Mouse (Mus musculus) ES-Bruce4 (cell line): Measurements from ENCODE around the gene Heg1. TPM values are rescaled to one million over a fixed set of nuclear protein-coding genes. Genes with fewer than 3 reads are reported as not detected.

Experiments
- H3K27ac ChIP-seq: 2 replicates; pipeline ENCODE4 v1.5.1; 2012; ENCODE audit warnings: low read length, inconsistent platforms; ENCODE audit not compliant: insufficient read depth
- H3K27me3 ChIP-seq: 2 replicates; pipeline ENCODE4 v1.6.1; 2012; ENCODE audit warnings: mild to moderate bottlenecking, low read length, inconsistent platforms; ENCODE audit not compliant: control insufficient read depth, poor library complexity, insufficient read depth, severe bottlenecking
- H3K36me3 ChIP-seq: 2 replicates; pipeline ENCODE4 v1.6.1; 2012; ENCODE audit warnings: inconsistent platforms, mild to moderate bottlenecking, low read length, moderate library complexity; ENCODE audit not compliant: control insufficient read depth, poor library complexity, insufficient read depth, severe bottlenecking
- H3K4me1 ChIP-seq: one replicate; pipeline ENCODE4 v1.8.1; 2011; ENCODE audit warnings: low read length; ENCODE audit not compliant: control insufficient read depth, insufficient read depth
- H3K4me3 ChIP-seq: 2 replicates; pipeline ENCODE4 v1.5.1; 2011; ENCODE audit warnings: low read depth, mild to moderate bottlenecking, low read length
- H3K9ac ChIP-seq: 2 replicates; pipeline ENCODE4 v1.6.1; 2012; ENCODE audit warnings: low read depth, mild to moderate bottlenecking, inconsistent platforms; ENCODE audit not compliant: poor library complexity, severe bottlenecking
- H3K9me3 ChIP-seq: replicated peaks from 2 replicates; pipeline ENCODE4 v1.6.1; 2012; ENCODE audit warnings: mild to moderate bottlenecking, low read length, inconsistent platforms; ENCODE audit not compliant: control insufficient read depth, poor library complexity, insufficient read depth, severe bottlenecking
- CTCF ChIP-seq: IDR thresholded peaks from one replicate; pipeline ENCODE4 v1.8.1; 2011; ENCODE audit warnings: low read depth, low read length
- EP300 ChIP-seq: IDR thresholded peaks from 2 replicates; pipeline ENCODE4 v1.6.1; 2011; ENCODE audit warnings: low read depth, low read length; ENCODE audit not compliant: insufficient read depth
- POLR2A ChIP-seq: IDR thresholded peaks from one replicate; pipeline ENCODE4 v1.8.1; 2011; ENCODE audit warnings: low read length; ENCODE audit not compliant: insufficient read depth
- polyA plus RNA-seq: library from polyadenylated mRNA; stranded (reverse); fragments of >200 nt; gene quantifications from 2 replicates; pipeline ENCODE4 v1.2.4, GENCODE M21; 2011; ENCODE audit warnings: low read depth; ENCODE audit not compliant: missing spikeins, insufficient read depth, insufficient read length

Heg1 gene
- polyA plus RNA-seq, 1 experiment = 21.7 TPM

DNA sequence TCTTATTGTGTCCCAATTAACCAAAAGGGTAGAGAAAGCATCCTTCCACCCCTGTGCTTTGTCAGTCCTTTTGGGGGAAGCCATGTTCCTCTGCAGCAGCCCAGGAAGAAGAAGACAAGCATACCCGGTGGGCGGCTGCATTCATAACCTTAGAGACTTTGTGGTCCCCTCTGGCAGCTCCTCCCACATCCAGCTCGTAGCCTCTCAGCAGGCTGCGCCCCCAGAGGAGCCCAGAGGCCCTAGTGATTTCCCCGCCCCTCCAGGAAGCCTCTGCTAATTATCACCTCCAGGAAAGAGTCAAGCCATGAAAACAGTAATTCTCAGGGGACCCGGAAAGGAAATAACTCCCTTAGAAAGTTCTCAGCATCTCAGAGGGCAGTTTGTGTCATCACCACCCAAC is 21.1 kb downstream of the Heg1 start:
- Histone ChIP-seq H3K27ac (no peak overlapping the region), H3K9ac (no peak overlapping the region), H3K27me3 (no peaks in the 10 kb centered on the region), H3K4me3 (no peak overlapping the region), H3K4me1 (no peaks in the 10 kb centered on the region), H3K9me3 (no peaks in the 10 kb centered on the region), H3K36me3 (no peaks in the 10 kb centered on the region)
- no peak for TF ChIP-seq EP300
- TF ChIP-seq POLR2A = no peak
- no peak for TF ChIP-seq CTCF

DNA sequence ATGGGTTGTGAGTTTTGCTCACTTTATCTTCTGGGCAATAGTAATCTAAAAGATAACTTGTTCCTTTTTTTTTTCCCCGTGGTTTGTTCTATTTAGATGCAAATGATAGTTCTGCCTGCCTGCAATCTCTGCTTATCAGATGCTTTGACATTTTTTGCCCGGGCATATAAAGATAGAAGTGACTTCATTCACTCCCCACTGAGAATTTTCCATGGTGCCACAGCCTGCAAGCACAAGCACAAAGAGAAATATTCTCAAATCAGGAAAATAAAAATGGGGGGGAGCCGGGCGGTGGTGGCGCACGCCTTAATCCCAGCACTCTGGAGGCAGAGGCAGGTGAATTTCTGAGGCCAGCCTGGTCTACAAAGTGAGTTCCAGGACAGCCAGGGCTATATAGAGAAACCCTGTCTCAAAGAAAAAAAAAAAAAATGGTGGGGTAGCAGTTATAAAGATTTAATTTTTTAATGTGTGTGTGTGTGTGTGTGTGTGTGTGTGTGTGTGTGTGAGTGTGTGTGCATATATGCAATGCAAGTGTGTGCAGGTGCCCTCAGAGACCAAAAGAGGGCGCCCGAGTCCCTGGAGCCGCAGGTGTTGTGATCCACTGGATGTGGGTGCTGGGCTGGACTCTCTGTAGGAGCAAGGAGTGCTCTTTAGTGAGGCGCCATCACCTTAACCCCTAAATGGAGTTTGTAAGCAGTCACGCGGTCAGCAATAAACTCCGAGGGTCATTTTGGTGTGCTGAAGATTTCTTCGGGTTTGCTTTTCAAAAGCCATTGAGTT is 22.1 kb downstream of the Heg1 start:
- TF ChIP-seq EP300 = no peak
- peak; percentile 30 for TF ChIP-seq CTCF
- no peak for TF ChIP-seq POLR2A
- Histone ChIP-seq H3K9ac (no peak overlapping the region), H3K4me1 (no peaks in the 10 kb centered on the region), H3K9me3 (no peaks in the 10 kb centered on the region), H3K27me3 (no peaks in the 10 kb centered on the region), H3K36me3 (no peaks in the 10 kb centered on the region), H3K4me3 (no peak overlapping the region), H3K27ac (no peak overlapping the region)

DNA sequence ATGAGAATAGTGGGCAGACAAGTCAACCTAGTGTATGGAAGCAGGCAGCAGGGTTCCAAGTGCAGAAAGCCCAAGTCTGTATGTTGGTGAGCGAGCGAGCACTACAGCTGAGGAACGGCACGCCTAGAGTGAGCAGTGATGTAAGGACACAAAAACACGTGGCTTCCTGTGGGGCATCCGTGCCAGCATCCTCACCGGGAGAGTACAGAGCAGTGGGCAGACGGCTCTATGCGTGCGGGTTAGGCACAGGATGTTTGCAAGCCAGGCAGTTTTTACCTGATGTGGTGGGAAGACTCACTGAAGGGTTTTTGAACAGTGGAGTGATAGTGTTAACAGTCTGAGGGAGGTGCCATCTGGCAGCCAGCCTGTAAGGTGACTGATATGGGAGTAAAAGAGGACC is 23.9 kb downstream of the Heg1 start:
- H3K36me3 ChIP-seq = no peaks in the 10 kb centered on the region
- no peak overlapping the region for H3K9ac ChIP-seq
- H3K4me1 ChIP-seq = no peaks in the 10 kb centered on the region

GRCm38 (mm10) chr16:33708585-33709397 is 24.6 kb downstream of the Heg1 start:
- no peaks in the 10 kb centered on the region for H3K9me3 ChIP-seq
- no peaks in the 10 kb centered on the region for H3K4me1 ChIP-seq
- H3K27me3 ChIP-seq = no peaks in the 10 kb centered on the region
- H3K4me3 ChIP-seq = no peak overlapping the region
- no peak overlapping the region for H3K9ac ChIP-seq
- no peak for TF ChIP-seq POLR2A
- no peak for TF ChIP-seq EP300
- no peak for TF ChIP-seq CTCF
- no peak overlapping the region for H3K27ac ChIP-seq
- no peaks in the 10 kb centered on the region for H3K36me3 ChIP-seq

More for the DNA sequence above, 23.9 kb downstream of the Heg1 start:
- Histone ChIP-seq H3K27me3 (no peaks in the 10 kb centered on the region), H3K27ac (no peak overlapping the region), H3K9me3 (no peaks in the 10 kb centered on the region), H3K4me3 (no peak overlapping the region)
- TF ChIP-seq CTCF (no peak), POLR2A (no peak), EP300 (no peak)

- H3K9ac ChIP-seq = no peak overlapping the region
- peak overlapping the region; percentile 47 for H3K4me3 ChIP-seq
- no peaks in the 10 kb centered on the region for H3K9me3 ChIP-seq
- H3K27ac ChIP-seq = no peak overlapping the region
- TF ChIP-seq POLR2A = no peak
- peak; percentile 65 for TF ChIP-seq EP300
- peak; percentile 64 for TF ChIP-seq CTCF
- H3K27me3 ChIP-seq = no peaks in the 10 kb centered on the region
- no peaks in the 10 kb centered on the region for H3K36me3 ChIP-seq
- no peaks in the 10 kb centered on the region for H3K4me1 ChIP-seq
These were observed 30.1 kb downstream of the Heg1 start for GRCm38 (mm10) chr16:33714271-33714670.

DNA sequence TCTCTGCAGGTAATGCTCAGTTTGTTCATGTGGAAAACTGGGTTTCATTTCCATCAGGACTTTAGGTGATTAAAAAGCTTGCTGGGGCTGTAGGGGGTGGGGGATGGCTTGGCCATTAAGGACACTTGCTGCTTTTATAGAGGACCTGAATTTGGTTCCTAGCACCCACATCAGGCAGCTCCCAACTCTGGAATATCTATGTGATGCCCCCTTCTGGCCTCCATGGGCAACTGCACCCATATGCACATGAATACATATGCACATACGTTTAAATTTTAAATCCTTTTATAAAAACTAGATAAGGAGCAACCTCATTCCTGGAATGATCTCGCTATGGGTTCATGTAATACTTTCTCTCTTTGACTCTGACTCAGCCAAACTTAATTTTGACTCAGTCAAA is 39.1 kb downstream of the Heg1 start:
- 0 out of 2 replicates have a peak, but pooled peaks cover 4% of the 10 kb centered on the region for H3K9me3 ChIP-seq
- no peak overlapping the region for H3K9ac ChIP-seq
- H3K36me3 ChIP-seq = no peaks in the 10 kb centered on the region
- TF ChIP-seq POLR2A = no peak
- no peak for TF ChIP-seq EP300
- TF ChIP-seq CTCF = peak; percentile 16
- no peak overlapping the region for H3K4me3 ChIP-seq
- no peak overlapping the region for H3K27ac ChIP-seq
- H3K4me1 ChIP-seq = no peaks in the 10 kb centered on the region
- H3K27me3 ChIP-seq = no peaks in the 10 kb centered on the region
